Mouse (Mus musculus) neural tube, embryonic 12.5 days (tissue): Measurements from ENCODE around the gene Mllt10. TPM values are rescaled to one million over a fixed set of nuclear protein-coding genes. Genes with fewer than 3 reads are reported as not detected.

Experiments used
- ATAC-seq: fragments of 200-750 bp; cut with Nextera tagmentation; 2 replicates; pipeline ENCODE4 v1.8.0; 2017; ENCODE audit warnings: low read depth, mild to moderate bottlenecking, moderate TSS enrichment, moderate library complexity; ENCODE audit not compliant: low FRiP score
- H3K27ac ChIP-seq: fragments of 300-500 bp; sonication (generic); 2 replicates; pipeline ENCODE4 v1.5.1; 2016
- H3K27me3 ChIP-seq: fragments of 300-500 bp; sonication (generic); replicated peaks from 2 replicates; pipeline ENCODE4 v1.6.1; 2016; ENCODE audit warnings: mild to moderate bottlenecking
- H3K36me3 ChIP-seq: fragments of 300-500 bp; sonication (generic); 2 replicates; pipeline ENCODE4 v1.6.1; 2016; ENCODE audit warnings: mild to moderate bottlenecking
- H3K4me1 ChIP-seq: fragments of 300-500 bp; sonication (generic); 2 replicates; pipeline ENCODE4 v1.6.1; 2016
- H3K4me2 ChIP-seq: fragments of 300-500 bp; sonication (generic); replicated peaks from 2 replicates; pipeline ENCODE4 v1.6.1; 2016; ENCODE audit warnings: mild to moderate bottlenecking
- H3K4me3 ChIP-seq: fragments of 300-500 bp; sonication (generic); 2 replicates; pipeline ENCODE4 v1.5.1; 2016
- H3K9ac ChIP-seq: fragments of 300-500 bp; sonication (generic); 2 replicates; pipeline ENCODE4 v1.6.1; 2016; ENCODE audit warnings: mild to moderate bottlenecking
- H3K9me3 ChIP-seq: fragments of 300-500 bp; sonication (generic); 2 replicates; pipeline ENCODE4 v1.6.1; 2016; ENCODE audit warnings: mild to moderate bottlenecking
- WGBS: fragments of 180-500 bp; shearing (Covaris S2); methylation state at CpG from one replicate; pipeline ENCODE4 v1.1.7; 2016; 5-methylcytosine and 5-hydroxymethylcytosine counted together
- microRNA-seq: library from miRNA; unstranded; fragments of <30 nt; microRNA quantifications from one replicate; pipeline ENCODE4, GENCODE M21; 2017
- polyA plus RNA-seq: library from polyadenylated mRNA; unstranded; fragments of >200 nt; fragmentation: Nextera tagmentation; extraction: Ambion mirVana; gene quantifications from 2 replicates; pipeline ENCODE4 v1.2.1, GENCODE M21; 2016

Gene Mllt10
- polyA plus RNA-seq, 1 experiment from 2014 or later: 60.5 TPM

DNA sequence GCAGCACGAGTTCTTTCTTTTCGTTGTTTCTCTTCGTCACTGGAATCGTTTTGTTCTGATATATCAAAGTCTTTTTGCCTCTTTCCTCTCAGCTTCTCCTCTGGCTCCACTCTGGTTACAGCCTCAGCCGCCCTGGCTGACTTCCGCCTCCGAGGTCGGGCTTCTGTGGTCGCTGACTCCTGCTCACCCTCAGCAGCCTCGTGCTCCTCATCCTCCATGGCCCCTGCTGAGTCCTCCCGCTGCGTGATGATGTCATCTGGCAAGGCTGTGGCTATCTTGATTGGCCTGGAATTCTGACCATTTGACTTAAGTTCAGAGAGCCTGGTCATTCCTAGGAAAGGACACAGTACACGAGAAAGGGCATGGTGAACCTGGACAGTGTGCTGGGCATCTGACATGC is 164.5 kb downstream of the Mllt10 start:
- no peak overlapping the region for H3K4me3 ChIP-seq
- no peak overlapping the region for H3K4me2 ChIP-seq
- no peaks in the 10 kb centered on the region; the same call in 1 of the 2 replicates for H3K4me1 ChIP-seq
- no peaks in the 10 kb centered on the region for H3K9me3 ChIP-seq
- H3K36me3 ChIP-seq: peaks cover 34% of the 10 kb centered on the region
- 83% methylated on average over 13 of the region's 13 CpGs for WGBS
- H3K27ac ChIP-seq: no peak overlapping the region
- H3K9ac ChIP-seq: no peak overlapping the region
- no peak for ATAC-seq
- no peaks in the 10 kb centered on the region for H3K27me3 ChIP-seq

DNA sequence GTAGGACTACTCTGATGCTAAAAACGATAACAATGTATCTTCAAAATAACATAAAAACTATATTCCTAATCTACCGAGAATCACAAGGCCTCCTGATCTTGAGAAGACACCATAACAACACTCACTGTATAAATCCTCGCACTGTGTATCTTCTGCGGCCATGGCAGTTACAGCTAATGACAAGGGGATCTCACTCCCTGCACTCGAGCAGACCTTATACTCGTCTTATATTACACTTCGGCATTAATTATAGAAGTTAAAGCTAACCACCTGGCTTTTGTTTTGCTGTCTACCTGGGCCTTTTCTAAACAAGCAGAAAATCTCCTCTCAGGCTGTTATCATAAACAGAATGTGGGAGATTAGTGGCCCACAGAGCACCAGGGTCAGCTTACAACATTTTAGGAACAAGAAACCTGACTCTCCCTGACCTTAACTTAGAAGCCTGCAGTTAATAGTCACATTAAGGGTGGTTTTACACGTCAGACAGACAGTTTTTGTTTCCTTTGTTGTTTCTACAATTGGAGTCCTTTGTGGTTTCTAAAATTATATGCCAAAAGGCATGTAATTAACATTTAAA is 173.5 kb downstream of the Mllt10 start:
- Histone ChIP-seq H3K9ac (no peak overlapping the region), H3K36me3 (no peaks in the 10 kb centered on the region), H3K27me3 (no peaks in the 10 kb centered on the region), H3K4me2 (no peak overlapping the region), H3K4me3 (no peak overlapping the region), H3K9me3 (no peaks in the 10 kb centered on the region), H3K27ac (no peak overlapping the region), H3K4me1 (peaks cover 11% of the 10 kb centered on the region)
- 67% methylated on average over 8 of the region's 8 CpGs for WGBS
- no peak for ATAC-seq

DNA sequence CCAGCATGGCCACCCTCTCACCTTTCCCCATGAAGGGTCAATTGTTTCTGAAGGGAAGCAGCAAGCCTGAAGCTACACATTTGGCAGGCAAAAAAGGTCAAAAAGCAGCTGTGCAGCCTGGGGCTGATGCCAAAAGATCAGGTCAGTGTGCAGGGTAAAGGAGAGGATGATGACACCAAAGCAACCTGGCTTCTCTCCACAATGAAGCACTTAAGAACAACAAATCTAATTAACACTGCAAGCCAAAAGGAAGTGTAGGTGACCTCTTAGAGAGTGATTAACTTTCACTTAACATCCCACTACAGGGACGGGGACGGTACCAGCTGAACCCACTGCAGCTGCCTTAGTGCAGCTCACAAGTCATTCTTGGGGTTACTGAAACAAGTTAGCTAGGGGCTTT is 174.2 kb downstream of the Mllt10 start:
- WGBS: 23% methylated on average over 2 of the region's 2 CpGs

DNA sequence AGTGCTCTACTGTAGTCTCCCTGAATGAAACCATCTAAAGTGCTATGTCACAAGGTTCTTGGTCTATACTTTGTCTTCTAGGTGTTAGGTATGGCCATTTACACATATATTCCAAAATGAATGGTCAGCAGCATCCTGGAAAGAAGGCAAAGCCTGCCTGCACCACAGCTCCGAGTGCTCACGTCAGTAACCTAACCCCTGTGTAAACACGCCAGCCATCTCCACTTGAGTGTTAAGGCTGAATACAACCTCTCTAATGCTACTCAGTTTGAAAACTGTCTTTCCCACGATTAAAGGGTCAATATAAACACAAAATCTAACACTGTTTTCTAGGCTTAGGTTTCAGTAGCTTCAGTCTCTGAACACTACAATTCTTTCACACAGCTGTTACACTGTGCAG is 176.1 kb downstream of the Mllt10 start:
- H3K4me3 ChIP-seq: no peak overlapping the region
- H3K27me3 ChIP-seq: no peaks in the 10 kb centered on the region
- H3K27ac ChIP-seq: no peak overlapping the region
- no peak for ATAC-seq
- no peaks in the 10 kb centered on the region for H3K36me3 ChIP-seq
- H3K9ac ChIP-seq: no peak overlapping the region
- peaks cover 11% of the 10 kb centered on the region for H3K4me1 ChIP-seq
- H3K9me3 ChIP-seq: no peaks in the 10 kb centered on the region
- 68% methylated on average over 4 of the region's 4 CpGs for WGBS
- no peak overlapping the region for H3K4me2 ChIP-seq

More for the DNA sequence above, 174.2 kb downstream of the Mllt10 start:
- Histone ChIP-seq H3K27ac (no peak overlapping the region), H3K4me3 (no peak overlapping the region), H3K4me1 (peaks cover 11% of the 10 kb centered on the region), H3K27me3 (no peaks in the 10 kb centered on the region), H3K36me3 (no peaks in the 10 kb centered on the region), H3K4me2 (no peak overlapping the region), H3K9me3 (no peaks in the 10 kb centered on the region), H3K9ac (no peak overlapping the region)
- ATAC-seq: no peak

DNA sequence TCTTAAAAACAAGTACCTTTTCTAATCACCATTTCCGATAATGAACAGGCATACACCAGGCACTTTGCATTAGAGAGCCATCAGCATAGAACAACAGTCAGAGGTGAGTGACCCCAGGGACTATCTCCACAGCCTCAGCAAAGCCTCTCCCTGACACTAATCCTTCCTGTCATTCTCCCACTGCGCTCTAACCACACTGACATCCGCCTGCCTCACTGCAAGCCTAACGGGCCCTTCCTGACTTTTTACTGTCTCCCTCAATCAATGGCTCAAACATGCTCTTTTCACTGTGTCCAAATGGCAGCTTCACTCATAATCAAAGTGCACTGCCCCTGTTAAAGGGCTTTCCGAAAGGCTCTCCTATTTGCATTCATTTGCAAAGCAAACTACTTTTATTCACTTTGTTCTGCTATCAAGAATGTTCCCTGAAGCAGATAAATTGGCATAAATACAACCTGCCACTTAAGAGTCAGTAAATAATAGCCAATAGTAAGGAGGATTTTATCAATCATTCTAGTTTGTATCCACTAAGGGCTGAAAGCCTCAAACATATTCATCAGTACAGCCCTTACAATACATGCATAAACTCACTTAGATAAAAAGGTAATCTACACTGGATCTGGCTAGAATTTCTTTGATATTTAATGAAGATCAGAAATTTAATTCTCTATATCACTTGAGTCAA is 178.0 kb downstream of the Mllt10 start:
- H3K27me3 ChIP-seq: no peaks in the 10 kb centered on the region
- no peaks in the 10 kb centered on the region for H3K36me3 ChIP-seq
- H3K9ac ChIP-seq: no peak overlapping the region
- 0 out of 2 replicates have a peak, but pooled peaks have one; percentile 41 for ATAC-seq
- 5% methylated on average over 5 of the region's 5 CpGs for WGBS
- peaks cover 11% of the 10 kb centered on the region for H3K4me1 ChIP-seq
- H3K27ac ChIP-seq: no peak overlapping the region
- no peaks in the 10 kb centered on the region for H3K9me3 ChIP-seq
- 0 out of 2 replicates have a peak overlapping the region, but pooled peaks have one; percentile 16 for H3K4me2 ChIP-seq
- no peak overlapping the region for H3K4me3 ChIP-seq

DNA sequence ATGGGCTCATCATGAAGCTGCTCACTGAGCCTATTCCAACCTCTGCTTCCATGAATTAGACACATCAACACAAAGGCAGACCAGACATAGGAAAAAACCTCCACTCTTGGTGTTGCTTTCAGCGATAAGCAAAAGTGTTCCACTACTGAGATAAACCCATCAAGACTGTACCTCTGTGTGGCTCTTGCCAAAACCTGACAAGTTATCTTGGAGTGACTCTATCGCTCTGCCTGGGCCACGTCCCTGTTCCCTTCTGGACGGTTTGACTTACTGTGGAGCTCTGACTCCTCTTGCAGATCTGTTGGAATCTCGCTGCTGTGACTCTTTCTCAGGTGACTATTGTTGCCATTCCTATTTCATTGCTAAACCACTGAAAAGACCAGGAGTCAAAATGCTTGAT is 180.5 kb downstream of the Mllt10 start:
- no peaks in the 10 kb centered on the region for H3K36me3 ChIP-seq
- ATAC-seq: no peak
- H3K4me3 ChIP-seq: no peak overlapping the region
- no peaks in the 10 kb centered on the region for H3K9me3 ChIP-seq
- no peak overlapping the region for H3K9ac ChIP-seq
- peaks cover 7% of the 10 kb centered on the region for H3K4me1 ChIP-seq
- no peak overlapping the region for H3K4me2 ChIP-seq
- 93% methylated on average over 5 of the region's 5 CpGs for WGBS
- no peak overlapping the region for H3K27ac ChIP-seq
- H3K27me3 ChIP-seq: no peaks in the 10 kb centered on the region

DNA sequence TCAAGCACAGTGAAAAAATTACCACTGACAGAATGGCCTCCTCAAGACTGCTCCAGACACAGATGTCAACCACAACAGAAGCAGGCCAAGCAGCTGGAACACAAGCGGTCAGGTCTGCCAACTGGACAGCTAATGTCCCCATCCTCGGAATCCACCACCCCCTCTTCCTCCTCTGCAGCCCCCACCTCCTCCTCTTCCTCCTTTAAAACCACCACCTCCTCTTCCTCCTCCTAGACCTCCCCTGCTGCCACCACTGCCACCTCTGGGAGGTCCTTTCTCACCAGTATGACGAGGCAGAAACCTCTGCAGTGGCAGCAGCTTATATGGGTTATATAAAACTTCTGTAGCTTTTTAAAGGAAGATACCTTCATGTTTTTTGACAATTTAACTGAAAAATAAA is 194.2 kb downstream of the Mllt10 start:
- H3K36me3 ChIP-seq: peaks cover 11% of the 10 kb centered on the region; the same call in 1 of the 2 replicates
- no peak overlapping the region for H3K4me2 ChIP-seq
- no peak overlapping the region for H3K9ac ChIP-seq
- no peak overlapping the region for H3K27ac ChIP-seq
- no peaks in the 10 kb centered on the region for H3K27me3 ChIP-seq
- H3K9me3 ChIP-seq: peaks cover 5% of the 10 kb centered on the region; the same call in 1 of the 2 replicates
- H3K4me1 ChIP-seq: no peaks in the 10 kb centered on the region
- WGBS: 93% methylated on average over 3 of the region's 3 CpGs
- H3K4me3 ChIP-seq: no peak overlapping the region
- no peak for ATAC-seq

Small RNA genes within 50 kb of the gene (microRNA-seq; reads per million reads assigned to microRNA genes)
- gene Gm23638 (not detected), gene Mir7655 (10.1 reads per million, percentile 22 among the genes with 10 or more reads in this experiment)

Other genes starting within 250 kb of the Mllt10 start
- gene H2al2a, start 58.3 kb upstream of the Mllt10 start, polyA plus RNA-seq: not detected in 2 replicates
- 17.1 and 17.6 TPM in 2 replicates for gene A930004D18Rik, start 17.5 kb upstream of the Mllt10 start, polyA plus RNA-seq
- gene Skida1, start 6.2 kb upstream of the Mllt10 start, polyA plus RNA-seq: 13.2 and 13.4 TPM in 2 replicates